In genomic region chr4:99458984-99459383, GRCm38 (mm10) we compare ENCODE assay signal across 12 mouse cellular contexts.
DNase-seq lines count a peak whose midpoint lies in the region; ATAC-seq and TF ChIP-seq lines count a peak whose summit lies in the region.
"Had no signal": no experiment of that assay in that cellular context is flagged by ENCODE, and none has a peak within 500 bp of the region (broad histone marks: within the 10 kb centered on the region; RNA-seq: fewer than 3 reads in every experiment).

No protein-coding gene starts in this region.

- no peak for DNase-seq in kidney, adult 18-20 months
- DNase-seq in forebrain, embryonic 10.5 days (ENCODE audit: extremely low spot score, low spot score) = no peak
- DNase-seq in forebrain, postnatal 0 days = no peak
- DNase-seq in midbrain, embryonic 14.5 days = peak; percentile 25
- no peak for DNase-seq in cerebellum, postnatal 10 days
- no peak for DNase-seq in gastrocnemius, adult 18-20 months (ENCODE audit: low spot score)
- DNase-seq in testis, postnatal 14 days (ENCODE audit: low spot score) = no peak

- peaks cover 7% of the 10 kb centered on the region for H3K4me1 ChIP-seq in kidney, embryonic 15.5 days
- H3K4me1 ChIP-seq in forebrain, embryonic 10.5 days = peaks cover 32% of the 10 kb centered on the region
- peaks cover 3% of the 10 kb centered on the region; the same call in 1 of the 2 replicates for H3K4me1 ChIP-seq in forebrain, postnatal 0 days (ENCODE audit: insufficient read depth)
- peaks cover 3% of the 10 kb centered on the region; the same call in 1 of the 2 replicates for H3K4me1 ChIP-seq in midbrain, embryonic 14.5 days (ENCODE audit: control insufficient read depth, insufficient read depth, low read length)
- H3K4me1 ChIP-seq: limb, embryonic 15.5 days had no signal

- 73% methylated on average over 4 of the region's 4 CpGs for WGBS in kidney, embryonic 15.5 days
- WGBS in forebrain, embryonic 10.5 days = 59% methylated on average over 4 of the region's 4 CpGs
- 27% methylated on average over 4 of the region's 4 CpGs for WGBS in forebrain, postnatal 0 days
- 50% methylated on average over 4 of the region's 4 CpGs for WGBS in midbrain, embryonic 14.5 days

- no peak overlapping the region for H3K4me3 ChIP-seq in kidney, embryonic 15.5 days (replicated peaks)
- peak overlapping the region; percentile 2; the same call in 1 of the 2 replicates for H3K4me3 ChIP-seq in forebrain, embryonic 10.5 days
- peak overlapping the region; percentile 18; the same call in 1 of the 2 replicates for H3K4me3 ChIP-seq in forebrain, postnatal 0 days (ENCODE audit: low read depth, low read length)
- no peak overlapping the region for H3K4me3 ChIP-seq in midbrain, embryonic 14.5 days (replicated peaks; ENCODE audit: low read depth, low read length)
- H3K4me3 ChIP-seq: embryonic facial prominence, embryonic 15.5 days; gastrocnemius, adult 2 months; limb, embryonic 15.5 days; myocyte had no signal

- no peaks in the 10 kb centered on the region for H3K36me3 ChIP-seq in kidney, embryonic 15.5 days
- H3K36me3 ChIP-seq in forebrain, embryonic 10.5 days (replicated peaks) = no peaks in the 10 kb centered on the region
- H3K36me3 ChIP-seq in forebrain, postnatal 0 days (ENCODE audit: insufficient read depth) = no peaks in the 10 kb centered on the region
- H3K36me3 ChIP-seq in midbrain, embryonic 14.5 days (ENCODE audit: control insufficient read depth, insufficient read depth, low read length) = no peaks in the 10 kb centered on the region
- H3K36me3 ChIP-seq: embryonic facial prominence, embryonic 15.5 days; limb, embryonic 15.5 days had no signal

- H3K27me3 ChIP-seq in kidney, embryonic 15.5 days = peaks cover 4% of the 10 kb centered on the region; the same call in 1 of the 2 replicates
- H3K27me3 ChIP-seq in forebrain, embryonic 10.5 days (ENCODE audit: poor library complexity, severe bottlenecking) = peaks cover 82% of the 10 kb centered on the region
- no peaks in the 10 kb centered on the region for H3K27me3 ChIP-seq in forebrain, postnatal 0 days (ENCODE audit: insufficient read depth, low read length)
- H3K27me3 ChIP-seq in midbrain, embryonic 14.5 days (ENCODE audit: control insufficient read depth, insufficient read depth, low read length) = peaks cover 6% of the 10 kb centered on the region; the same call in 1 of the 2 replicates
- H3K27me3 ChIP-seq: embryonic facial prominence, embryonic 15.5 days; limb, embryonic 15.5 days had no signal

- peak overlapping the region; percentile 42; the same call in 1 of the 2 replicates for H3K4me2 ChIP-seq in kidney, embryonic 15.5 days
- H3K4me2 ChIP-seq in forebrain, postnatal 0 days (ENCODE audit: low read depth) = peak overlapping the region; percentile 45
- peak overlapping the region; percentile 46 for H3K4me2 ChIP-seq in midbrain, embryonic 14.5 days (ENCODE audit: low read length)

- no peak for ATAC-seq in kidney, embryonic 15.5 days (replicated peaks; ENCODE audit: low FRiP score)
- no peak for ATAC-seq in forebrain, postnatal 0 days
- no peak for ATAC-seq in midbrain, embryonic 14.5 days (ENCODE audit: low FRiP score, low TSS enrichment)

- TF ChIP-seq CTCF in forebrain, postnatal 0 days (IDR thresholded peaks at IDR 0.05; ENCODE audit: low read depth) = no peak

- H3K9ac ChIP-seq in kidney, embryonic 15.5 days = no peak overlapping the region
- no peak overlapping the region for H3K9ac ChIP-seq in forebrain, postnatal 0 days
- H3K9ac ChIP-seq in midbrain, embryonic 14.5 days (replicated peaks; ENCODE audit: low read length) = no peak overlapping the region
- H3K9ac ChIP-seq: embryonic facial prominence, embryonic 15.5 days; limb, embryonic 15.5 days had no signal

- no peak overlapping the region for H3K27ac ChIP-seq in kidney, embryonic 15.5 days
- H3K27ac ChIP-seq in forebrain, embryonic 10.5 days = peak overlapping the region; percentile 80
- no peak overlapping the region for H3K27ac ChIP-seq in forebrain, postnatal 0 days (ENCODE audit: low read depth, low read length)
- no peak overlapping the region for H3K27ac ChIP-seq in midbrain, embryonic 14.5 days (replicated peaks; ENCODE audit: low read depth, low read length)
- H3K27ac ChIP-seq: embryonic facial prominence, embryonic 15.5 days; gastrocnemius, adult 2 months; limb, embryonic 15.5 days had no signal

- no peaks in the 10 kb centered on the region for H3K9me3 ChIP-seq in kidney, embryonic 15.5 days (replicated peaks)
- H3K9me3 ChIP-seq in forebrain, embryonic 10.5 days = no peaks in the 10 kb centered on the region
- H3K9me3 ChIP-seq in forebrain, postnatal 0 days (ENCODE audit: low read length) = no peaks in the 10 kb centered on the region
- H3K9me3 ChIP-seq in midbrain, embryonic 14.5 days (ENCODE audit: control insufficient read depth, low read length) = no peaks in the 10 kb centered on the region
- H3K9me3 ChIP-seq: embryonic facial prominence, embryonic 15.5 days; limb, embryonic 15.5 days had no signal

Comparison
In these comparisons a context has a peak if more than half of its experiments do, and no peak if none do; other contexts are left out.
1. H3K4me3 ChIP-seq: peak in forebrain, embryonic 10.5 days (single experiment) and forebrain, postnatal 0 days (single experiment); none in kidney, embryonic 15.5 days (single experiment) and midbrain, embryonic 14.5 days (single experiment).
2. Peak in every context shown above with its lines, with median percentiles within 50 percentile points of each other: H3K4me2 ChIP-seq.